Mouse (Mus musculus) myocyte (in vitro differentiated cells): ENCODE data around the gene Aqp7. TPM values are rescaled to one million over a fixed set of nuclear protein-coding genes. Genes with fewer than 3 reads are reported as not detected.

Source experiments
- H3K27me3 ChIP-seq: one replicate; pipeline ENCODE4 v1.6.1; 2011; ENCODE audit not compliant: control insufficient read depth, insufficient read depth, insufficient read length
- H3K36me3 ChIP-seq: one replicate; pipeline ENCODE4 v1.6.1; 2011; ENCODE audit not compliant: control insufficient read depth, insufficient read depth
- H3K4me2 ChIP-seq: one replicate; pipeline ENCODE4 v1.6.1; 2011; ENCODE audit warnings: low read depth, control low read depth
- H3K4me3 ChIP-seq: one replicate; pipeline ENCODE4 v1.5.1; 2011; ENCODE audit warnings: mild to moderate bottlenecking, control low read depth, moderate library complexity
- H3K79me2 ChIP-seq: one replicate; pipeline ENCODE4 v1.6.1; 2011; ENCODE audit not compliant: control insufficient read depth, insufficient read depth
- H3ac ChIP-seq: one replicate; pipeline ENCODE4 v1.6.1; 2011; ENCODE audit not compliant: control insufficient read depth, insufficient read length
- CEBPB ChIP-seq: IDR thresholded peaks from 2 replicates; pipeline ENCODE4 v1.6.1; 2011; ENCODE audit warnings: mild to moderate bottlenecking, moderate library complexity; ENCODE audit not compliant: poor library complexity, insufficient read depth, severe bottlenecking
- E2F4 ChIP-seq: IDR thresholded peaks from one replicate; pipeline ENCODE4 v1.6.1; 2011; ENCODE audit warnings: mild to moderate bottlenecking, control low read depth, moderate library complexity; ENCODE audit not compliant: insufficient read depth
- MAX ChIP-seq: IDR thresholded peaks from one replicate; pipeline ENCODE4 v1.6.1; 2011; ENCODE audit warnings: low read depth, mild to moderate bottlenecking, control low read depth
- MYOD1 ChIP-seq, 3 experiments: IDR thresholded peaks; one replicate each; pipeline ENCODE4 v1.6.1; 2011; ENCODE audit warnings: control low read depth in 2 of 3, low read depth in 2 of 3, mild to moderate bottlenecking in 2 of 3, moderate library complexity in 1 of 3; ENCODE audit not compliant: insufficient read length in 2 of 3, control insufficient read depth in 1 of 3
- MYOG ChIP-seq, 3 experiments: IDR thresholded peaks; one replicate each; pipeline ENCODE4 v1.6.1; 2011; ENCODE audit warnings: control low read depth in 2 of 3, low read depth in 2 of 3, mild to moderate bottlenecking in 2 of 3; ENCODE audit not compliant: insufficient read length in 2 of 3, control insufficient read depth in 1 of 3, insufficient read depth in 1 of 3
- POLR2A ChIP-seq: IDR thresholded peaks from one replicate; pipeline ENCODE4 v1.6.1; 2011; ENCODE audit warnings: low read depth, mild to moderate bottlenecking, control low read depth, moderate library complexity; ENCODE audit not compliant: insufficient read length
- POLR2AphosphoS2 ChIP-seq: IDR thresholded peaks from one replicate; pipeline ENCODE4 v1.6.1; 2011; ENCODE audit warnings: low read depth, control low read depth; ENCODE audit not compliant: insufficient read length
- REST ChIP-seq: IDR thresholded peaks from one replicate; pipeline ENCODE4 v1.6.1; 2011; ENCODE audit warnings: mild to moderate bottlenecking, control low read depth, moderate library complexity; ENCODE audit not compliant: insufficient read depth, insufficient read length
- SRF ChIP-seq: IDR thresholded peaks from one replicate; pipeline ENCODE4 v1.6.1; 2011; ENCODE audit warnings: low read depth; ENCODE audit not compliant: control insufficient read depth, insufficient read length
- TCF12 ChIP-seq: IDR thresholded peaks from one replicate; pipeline ENCODE4 v1.6.1; 2011; ENCODE audit warnings: mild to moderate bottlenecking, control low read depth; ENCODE audit not compliant: poor library complexity, insufficient read depth, severe bottlenecking
- TCF3 ChIP-seq: IDR thresholded peaks from one replicate; pipeline ENCODE4 v1.6.1; 2011; ENCODE audit warnings: low read depth, control low read depth; ENCODE audit not compliant: insufficient read length
- USF1 ChIP-seq: IDR thresholded peaks from one replicate; pipeline ENCODE4 v1.6.1; 2011; ENCODE audit warnings: low read depth, mild to moderate bottlenecking, control low read depth, moderate library complexity
- polyA plus RNA-seq: library from polyadenylated mRNA; unstranded; fragments of >200 nt; fragmentation: generic; extraction: Trizol; gene quantifications from one replicate; pipeline ENCODE4 v1.2.1, GENCODE M21; 2012; ENCODE audit warnings: missing spikeins

Aqp7 gene
- polyA plus RNA-seq, 1 experiment: not detected

- Histone ChIP-seq H3K4me2 (no peak overlapping the region), H3K79me2 (no peaks in the 10 kb centered on the region), H3K4me3 (no peak overlapping the region), H3ac (no peak overlapping the region), H3K36me3 (no peaks in the 10 kb centered on the region), H3K27me3 (peaks cover 16% of the 10 kb centered on the region)
- TF ChIP-seq E2F4: no peak
- no peak for TF ChIP-seq REST
- no peak for TF ChIP-seq SRF
- no peak for TF ChIP-seq MYOG (IDR thresholded peaks at IDR 0.05; ENCODE audit: control insufficient read depth in 1 of 3, insufficient read depth in 1 of 3, insufficient read length in 2 of 3, low read depth in 2 of 3)
- TF ChIP-seq TCF12: no peak
- TF ChIP-seq TCF3: no peak
- TF ChIP-seq POLR2AphosphoS2: no peak
- no peak for TF ChIP-seq USF1
- TF ChIP-seq POLR2A: no peak
- no peak for TF ChIP-seq MYOD1 (IDR thresholded peaks at IDR 0.05; ENCODE audit: control insufficient read depth in 1 of 3, insufficient read length in 2 of 3, low read depth in 2 of 3)
- TF ChIP-seq CEBPB: no peak
- no peak for TF ChIP-seq MAX
Measured at GRCm38 (mm10) chr4:41092958-41093357, 45.0 kb upstream of the Aqp7 start.

- H3K4me3 ChIP-seq: no peak overlapping the region
- H3K36me3 ChIP-seq: no peaks in the 10 kb centered on the region
- H3K79me2 ChIP-seq: no peaks in the 10 kb centered on the region
- H3K27me3 ChIP-seq: peaks cover 20% of the 10 kb centered on the region
- no peak overlapping the region for H3ac ChIP-seq
- TF ChIP-seq POLR2A: no peak
- no peak for TF ChIP-seq MYOD1 (IDR thresholded peaks at IDR 0.05; ENCODE audit: control insufficient read depth in 1 of 3, insufficient read length in 2 of 3, low read depth in 2 of 3)
- TF ChIP-seq USF1: no peak
- TF ChIP-seq CEBPB: no peak
- no peak for TF ChIP-seq TCF3
- TF ChIP-seq E2F4: no peak
- TF ChIP-seq MYOG (IDR thresholded peaks at IDR 0.05; ENCODE audit: control insufficient read depth in 1 of 3, insufficient read depth in 1 of 3, insufficient read length in 2 of 3, low read depth in 2 of 3): no peak
- no peak for TF ChIP-seq REST
- no peak for TF ChIP-seq SRF
- H3K4me2 ChIP-seq: no peak overlapping the region
Measured at GRCm38 (mm10) chr4:41091391-41091790, 43.5 kb upstream of the Aqp7 start.

GRCm38 (mm10) chr4:41089705-41090104, 41.8 kb upstream of the Aqp7 start:
- no peak overlapping the region for H3K4me2 ChIP-seq
- H3ac ChIP-seq: no peak overlapping the region
- no peaks in the 10 kb centered on the region for H3K36me3 ChIP-seq
- no peak for TF ChIP-seq TCF12
- TF ChIP-seq MYOD1 (IDR thresholded peaks at IDR 0.05; ENCODE audit: control insufficient read depth in 1 of 3, insufficient read length in 2 of 3, low read depth in 2 of 3): no peak
- peaks cover 22% of the 10 kb centered on the region for H3K27me3 ChIP-seq
- H3K79me2 ChIP-seq: no peaks in the 10 kb centered on the region
- H3K4me3 ChIP-seq: no peak overlapping the region

GRCm38 (mm10) chr4:41089189-41089588, 41.2 kb upstream of the Aqp7 start:
- no peaks in the 10 kb centered on the region for H3K79me2 ChIP-seq
- no peak overlapping the region for H3K4me2 ChIP-seq
- TF ChIP-seq TCF12: no peak
- no peak for TF ChIP-seq E2F4
- TF ChIP-seq TCF3: no peak
- H3K27me3 ChIP-seq: peaks cover 22% of the 10 kb centered on the region
- no peak overlapping the region for H3K4me3 ChIP-seq
- no peak overlapping the region for H3ac ChIP-seq
- H3K36me3 ChIP-seq: no peaks in the 10 kb centered on the region

GRCm38 (mm10) chr4:41087459-41088298, 39.7 kb upstream of the Aqp7 start:
- Histone ChIP-seq H3K79me2 (no peaks in the 10 kb centered on the region), H3ac (no peak overlapping the region), H3K4me3 (no peak overlapping the region), H3K27me3 (peaks cover 22% of the 10 kb centered on the region), H3K36me3 (no peaks in the 10 kb centered on the region), H3K4me2 (no peak overlapping the region)
- TF ChIP-seq POLR2AphosphoS2: no peak
- TF ChIP-seq MYOD1 (IDR thresholded peaks at IDR 0.05; ENCODE audit: control insufficient read depth in 1 of 3, insufficient read length in 2 of 3, low read depth in 2 of 3): no peak
- no peak for TF ChIP-seq CEBPB
